Mouse (Mus musculus): ENCODE measurements at regions not wholly inside any gene's neighbourhood (a gene's known extent, or its start where the extent isn't known, plus 50 kb on each side); places are given as distances from the start of the nearest gene placed in this dataset.

DNA sequence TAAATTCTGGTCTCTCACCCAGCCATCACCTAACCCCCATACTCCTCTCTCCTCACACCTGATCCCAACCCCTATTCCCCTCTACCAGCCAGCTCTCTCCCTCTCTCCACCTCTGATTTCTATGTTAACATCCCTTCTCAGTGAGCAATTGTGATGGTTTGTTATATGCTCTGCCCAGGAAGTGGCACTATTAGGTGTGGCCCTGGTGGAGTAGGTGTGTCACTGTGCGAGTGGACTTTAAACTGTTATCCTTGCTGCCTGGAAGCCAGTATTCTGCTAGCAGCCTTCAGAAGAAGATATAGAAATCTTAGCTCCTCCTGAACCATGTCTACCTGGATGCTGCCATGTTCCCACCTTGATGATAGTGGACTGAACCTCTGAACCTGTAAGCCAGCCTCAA lies 114.4 kb upstream of the Vegfc start:
- WGBS = 83% methylated on average over 1 of the region's 1 CpGs
- Histone ChIP-seq H3K4me3 (replicated peaks; ENCODE audit: control insufficient read depth, low read depth, low read length) (no peak overlapping the region), H3K27ac (ENCODE audit: control insufficient read depth, insufficient read depth, low read depth, low read length, poor library complexity) (no peak overlapping the region), H3K4me1 (ENCODE audit: control insufficient read depth, insufficient read depth, low read length) (no peaks in the 10 kb centered on the region)
- no peak for TF ChIP-seq POLR2A (IDR thresholded peaks at IDR 0.05; ENCODE audit: borderline replicate concordance, control insufficient read depth, low read depth, low read length)
- no peak for TF ChIP-seq CTCF (IDR thresholded peaks at IDR 0.05; ENCODE audit: control insufficient read depth, insufficient read depth, low read length)

DNA sequence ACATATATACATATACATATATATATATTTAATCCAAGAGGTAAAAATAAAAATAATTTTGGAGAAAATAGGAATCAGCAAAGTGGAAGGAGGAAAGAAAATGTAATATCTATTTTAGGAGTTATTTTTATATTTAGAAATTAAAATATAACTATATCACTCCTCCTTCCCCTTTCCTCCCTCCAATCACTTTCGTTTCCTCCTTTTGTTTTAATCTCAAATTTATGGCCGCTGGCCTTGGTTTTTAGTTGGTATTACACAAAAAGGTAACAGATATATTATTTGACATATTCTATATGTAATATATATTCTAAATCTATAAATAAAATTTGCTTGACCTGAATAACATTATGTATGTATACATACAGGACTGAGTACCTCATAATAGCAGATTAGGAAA lies 93.1 kb upstream of the Vegfc start:
- Histone ChIP-seq H3K4me1 (ENCODE audit: control insufficient read depth, insufficient read depth, low read length) (no peaks in the 10 kb centered on the region), H3K27ac (ENCODE audit: control insufficient read depth, insufficient read depth, low read depth, low read length, poor library complexity) (no peak overlapping the region), H3K4me3 (replicated peaks; ENCODE audit: control insufficient read depth, low read depth, low read length) (no peak overlapping the region)
- TF ChIP-seq POLR2A (IDR thresholded peaks at IDR 0.05; ENCODE audit: borderline replicate concordance, control insufficient read depth, low read depth, low read length) = no peak
- no peak for TF ChIP-seq CTCF (IDR thresholded peaks at IDR 0.05; ENCODE audit: control insufficient read depth, insufficient read depth, low read length)
- 42% methylated on average over 2 of the region's 2 CpGs for WGBS

DNA sequence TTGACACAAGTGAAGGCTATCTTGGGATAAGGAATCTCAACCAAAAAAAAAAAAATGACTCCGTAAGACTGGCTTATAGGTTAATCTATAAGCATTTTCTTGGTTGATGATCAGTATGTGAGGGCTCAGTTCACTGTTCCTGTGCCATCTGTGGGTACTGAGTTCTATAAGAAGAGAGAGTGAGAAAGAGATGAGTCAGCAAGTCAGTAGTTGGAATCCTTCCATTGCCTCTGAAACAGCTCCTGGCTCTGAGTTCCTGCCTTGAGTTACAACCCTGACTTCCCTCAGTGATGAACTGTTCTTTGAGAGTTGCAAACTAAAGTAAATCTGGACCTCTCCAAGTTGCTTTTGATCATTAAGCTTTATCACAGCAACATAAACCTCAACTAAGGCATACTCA lies 91.7 kb upstream of the Vegfc start:
- Histone ChIP-seq H3K4me1 (ENCODE audit: control insufficient read depth, insufficient read depth, low read length) (no peaks in the 10 kb centered on the region), H3K27ac (ENCODE audit: control insufficient read depth, insufficient read depth, low read depth, low read length, poor library complexity) (no peak overlapping the region), H3K4me3 (replicated peaks; ENCODE audit: control insufficient read depth, low read depth, low read length) (no peak overlapping the region)
- 83% methylated on average over 1 of the region's 1 CpGs for WGBS
- TF ChIP-seq POLR2A (IDR thresholded peaks at IDR 0.05; ENCODE audit: borderline replicate concordance, control insufficient read depth, low read depth, low read length) (no peak), CTCF (IDR thresholded peaks at IDR 0.05; ENCODE audit: control insufficient read depth, insufficient read depth, low read length) (no peak)

DNA sequence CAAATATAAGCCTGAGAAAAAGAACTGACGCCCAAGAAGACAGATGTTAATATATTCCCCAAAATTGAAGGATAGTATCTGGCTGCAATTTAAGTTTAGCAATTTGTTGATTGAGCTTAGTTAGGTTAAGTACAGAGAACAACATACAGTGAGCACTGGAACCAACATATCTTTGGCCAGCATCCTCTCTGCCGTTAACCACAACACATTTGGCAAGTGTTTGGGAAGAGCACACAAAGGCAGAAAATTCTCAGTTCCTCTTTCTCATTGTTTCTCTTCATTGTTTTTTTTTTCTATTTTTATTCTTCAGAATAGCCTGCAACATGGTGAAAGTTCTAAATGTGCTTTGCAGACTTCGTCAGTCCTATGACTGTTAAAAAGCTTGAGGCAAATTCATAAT lies 83.2 kb upstream of the Vegfc start:
- Histone ChIP-seq H3K4me3 (replicated peaks; ENCODE audit: control insufficient read depth, low read depth, low read length) (no peak overlapping the region), H3K4me1 (ENCODE audit: control insufficient read depth, insufficient read depth, low read length) (no peaks in the 10 kb centered on the region), H3K27ac (ENCODE audit: control insufficient read depth, insufficient read depth, low read depth, low read length, poor library complexity) (no peak overlapping the region)
- 6% methylated on average over 3 of the region's 3 CpGs for WGBS
- TF ChIP-seq CTCF (IDR thresholded peaks at IDR 0.05; ENCODE audit: control insufficient read depth, insufficient read depth, low read length) (no peak), POLR2A (IDR thresholded peaks at IDR 0.05; ENCODE audit: borderline replicate concordance, control insufficient read depth, low read depth, low read length) (no peak)

DNA sequence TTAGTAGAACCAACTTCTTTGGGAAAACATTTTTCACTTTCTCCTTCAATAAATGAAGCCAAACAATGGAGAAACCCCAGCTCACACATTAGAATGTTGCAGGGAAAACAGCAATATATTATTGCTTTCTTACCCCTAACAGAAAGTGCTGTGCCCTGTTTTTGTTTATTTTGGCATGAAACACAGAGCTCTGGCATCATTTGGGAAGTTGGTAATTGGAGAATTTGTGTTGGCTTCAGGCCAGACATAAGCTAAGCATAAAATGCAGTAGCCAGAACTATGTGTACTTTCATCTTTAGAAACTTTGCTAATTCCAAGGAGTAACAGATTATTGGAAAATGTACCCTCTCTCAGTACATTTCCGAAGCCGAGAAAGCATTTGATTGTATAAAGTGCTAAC lies 79.9 kb upstream of the Vegfc start:
- Histone ChIP-seq H3K4me3 (replicated peaks; ENCODE audit: control insufficient read depth, low read depth, low read length) (no peak overlapping the region), H3K4me1 (ENCODE audit: control insufficient read depth, insufficient read depth, low read length) (no peaks in the 10 kb centered on the region; the same call in 1 of the 2 replicates), H3K27ac (ENCODE audit: control insufficient read depth, insufficient read depth, low read depth, low read length, poor library complexity) (no peak overlapping the region)
- 74% methylated on average over 2 of the region's 2 CpGs for WGBS
- no peak for TF ChIP-seq CTCF (IDR thresholded peaks at IDR 0.05; ENCODE audit: control insufficient read depth, insufficient read depth, low read length)
- TF ChIP-seq POLR2A (IDR thresholded peaks at IDR 0.05; ENCODE audit: borderline replicate concordance, control insufficient read depth, low read depth, low read length) = no peak

DNA sequence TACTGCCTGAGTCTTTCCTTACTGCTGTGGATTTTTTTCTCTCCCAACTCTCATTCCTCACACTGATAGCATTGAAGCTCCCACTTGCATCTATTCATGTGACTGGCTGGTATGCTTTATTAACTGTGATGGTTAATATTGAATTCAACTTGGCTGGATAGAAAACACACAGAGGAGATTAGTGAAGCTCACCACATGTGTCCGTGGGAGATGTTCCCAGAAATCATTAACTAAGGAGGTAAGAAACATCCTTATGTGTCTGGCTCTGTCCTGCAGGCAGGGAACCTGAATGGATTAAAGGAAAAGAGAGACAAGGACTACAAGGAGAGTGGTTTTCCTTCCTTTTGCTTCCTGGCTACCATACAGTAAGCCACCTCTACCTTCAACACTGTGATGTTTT lies 74.5 kb upstream of the Vegfc start:
- Histone ChIP-seq H3K4me1 (ENCODE audit: control insufficient read depth, insufficient read depth, low read length) (no peaks in the 10 kb centered on the region; the same call in 1 of the 2 replicates), H3K4me3 (replicated peaks; ENCODE audit: control insufficient read depth, low read depth, low read length) (no peak overlapping the region), H3K27ac (ENCODE audit: control insufficient read depth, insufficient read depth, low read depth, low read length, poor library complexity) (no peak overlapping the region)
- no peak for TF ChIP-seq POLR2A (IDR thresholded peaks at IDR 0.05; ENCODE audit: borderline replicate concordance, control insufficient read depth, low read depth, low read length)
- no peak for TF ChIP-seq CTCF (IDR thresholded peaks at IDR 0.05; ENCODE audit: control insufficient read depth, insufficient read depth, low read length)
- WGBS = 92% methylated on average over 1 of the region's 1 CpGs

DNA sequence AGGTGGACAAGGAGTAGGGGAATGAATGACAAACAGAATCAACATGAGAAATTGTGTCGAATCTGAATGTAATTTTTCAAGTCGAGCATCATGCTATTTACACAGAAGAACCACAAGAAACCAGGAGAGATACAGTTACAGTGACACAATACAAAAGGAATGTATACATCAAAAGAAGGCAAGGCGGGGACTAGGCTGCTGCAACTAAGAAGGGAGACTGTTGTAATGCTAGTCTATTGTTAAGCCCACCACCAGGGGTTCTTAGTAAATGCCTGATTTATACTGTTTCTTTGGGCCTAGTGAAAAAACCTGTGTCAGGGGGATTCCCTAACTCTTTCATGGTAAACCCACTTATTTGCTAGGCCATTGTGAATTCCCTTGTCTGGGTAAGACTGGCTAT lies 63.3 kb upstream of the Vegfc start:
- Histone ChIP-seq H3K27ac (ENCODE audit: control insufficient read depth, insufficient read depth, low read depth, low read length, poor library complexity) (no peak overlapping the region), H3K4me3 (replicated peaks; ENCODE audit: control insufficient read depth, low read depth, low read length) (no peak overlapping the region), H3K4me1 (ENCODE audit: control insufficient read depth, insufficient read depth, low read length) (no peaks in the 10 kb centered on the region)
- 86% methylated on average over 3 of the region's 3 CpGs for WGBS
- TF ChIP-seq CTCF (IDR thresholded peaks at IDR 0.05; ENCODE audit: control insufficient read depth, insufficient read depth, low read length) (no peak), POLR2A (IDR thresholded peaks at IDR 0.05; ENCODE audit: borderline replicate concordance, control insufficient read depth, low read depth, low read length) (no peak)

DNA sequence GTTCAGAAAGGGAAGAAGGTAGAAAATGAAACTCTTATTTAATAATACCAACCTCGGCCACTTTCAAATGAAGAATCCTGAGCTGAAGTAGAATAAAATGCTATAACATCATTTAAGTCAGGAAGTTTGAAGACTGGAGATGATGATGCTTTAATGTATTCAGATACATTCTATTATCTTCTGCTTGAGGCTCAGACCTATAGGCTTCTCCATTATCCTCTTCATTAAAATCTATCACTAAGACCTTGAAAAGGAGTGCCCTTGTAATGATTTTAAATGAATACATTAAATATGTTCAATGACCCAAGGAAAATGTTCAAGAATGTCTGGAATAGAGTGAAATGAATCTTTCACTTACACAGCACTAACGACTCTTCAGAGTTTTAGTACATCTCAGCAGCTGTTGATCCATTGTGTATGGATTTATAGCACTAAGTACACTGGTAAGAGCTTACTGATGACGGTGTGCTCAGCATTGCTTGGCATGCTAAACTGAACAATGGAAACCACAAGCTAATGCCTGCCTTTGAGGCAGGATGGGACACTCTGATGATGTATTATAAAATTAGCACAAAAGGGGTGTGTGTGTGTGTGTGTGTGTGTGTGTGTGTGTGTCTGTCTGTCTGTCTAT lies 58.8 kb upstream of the Vegfc start:
- no peak overlapping the region for H3K27ac ChIP-seq (ENCODE audit: control insufficient read depth, insufficient read depth, low read depth, low read length, poor library complexity)
- H3K4me1 ChIP-seq (ENCODE audit: control insufficient read depth, insufficient read depth, low read length) = no peaks in the 10 kb centered on the region
- no peak overlapping the region for H3K4me3 ChIP-seq (replicated peaks; ENCODE audit: control insufficient read depth, low read depth, low read length)
- WGBS = 67% methylated on average over 3 of the region's 3 CpGs
- TF ChIP-seq CTCF (IDR thresholded peaks at IDR 0.05; ENCODE audit: control insufficient read depth, insufficient read depth, low read length) (no peak), POLR2A (IDR thresholded peaks at IDR 0.05; ENCODE audit: borderline replicate concordance, control insufficient read depth, low read depth, low read length) (no peak)

All from bone marrow, adult 2 months (tissue).